Mouse (Mus musculus) frontal cortex, adult (tissue): Measurements from ENCODE around the gene Slc25a26.

Source experiments
- ATAC-seq: cut with Nextera tagmentation; 2 replicates; pipeline ENCODE4 v1.9.2; 2017; ENCODE audit warnings: mild to moderate bottlenecking, moderate library complexity, mixed read lengths; ENCODE audit not compliant: low TSS enrichment

Slc25a26 gene

GRCm38 (mm10) chr6:94640297-94640696 lies 140.2 kb downstream of the Slc25a26 start:
- ATAC-seq, result no peak

- ATAC-seq, result no peak
Observed at GRCm38 (mm10) chr6:94642048-94642447, 141.9 kb downstream of the Slc25a26 start.

DNA sequence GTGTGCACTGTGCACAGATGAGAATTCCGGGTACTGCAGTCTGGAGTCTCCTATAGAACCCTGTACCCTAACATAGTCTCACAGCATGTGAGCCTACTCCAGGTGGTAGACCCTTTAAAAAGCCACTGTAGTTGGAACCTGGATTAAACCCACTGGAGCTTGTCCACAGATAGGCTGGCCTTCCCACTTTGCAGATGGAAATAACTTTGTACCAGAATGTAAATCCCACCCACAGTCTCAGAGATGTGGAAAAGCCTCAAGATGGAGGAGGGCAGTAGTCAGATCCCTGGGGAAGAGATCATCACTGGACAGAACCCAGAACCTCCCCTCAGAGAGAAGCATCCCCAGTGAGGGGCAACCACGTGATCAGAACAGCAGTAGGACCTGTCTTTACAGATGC lies 143.9 kb downstream of the Slc25a26 start:
- ATAC-seq, result peak; percentile 48

- ATAC-seq, result peak; percentile 71
Observed at GRCm38 (mm10) chr6:94644641-94645040, 144.5 kb downstream of the Slc25a26 start.

DNA sequence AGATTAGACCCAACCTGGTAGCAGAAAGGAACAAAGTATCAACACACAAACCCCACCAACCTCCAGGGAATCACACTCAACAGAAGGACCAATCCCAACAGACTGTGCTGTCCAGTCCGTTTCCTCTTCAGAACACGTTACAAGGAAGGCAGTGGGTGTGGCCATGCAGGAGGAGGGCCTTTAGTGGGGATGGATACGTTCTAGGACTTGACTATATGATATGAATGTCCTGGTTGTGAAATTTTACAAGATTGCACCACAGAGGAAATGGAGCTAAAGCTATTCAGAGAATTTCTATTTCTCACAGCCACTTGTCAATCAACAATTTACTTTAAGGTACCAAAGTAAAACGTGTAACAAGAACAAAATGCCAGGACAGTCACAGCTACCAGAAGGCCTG lies 145.6 kb downstream of the Slc25a26 start:
- no peak for ATAC-seq

GRCm38 (mm10) chr6:94646274-94646863 lies 146.2 kb downstream of the Slc25a26 start:
- ATAC-seq, result 0 out of 2 replicates have a peak, but pooled peaks have one; percentile 15

DNA sequence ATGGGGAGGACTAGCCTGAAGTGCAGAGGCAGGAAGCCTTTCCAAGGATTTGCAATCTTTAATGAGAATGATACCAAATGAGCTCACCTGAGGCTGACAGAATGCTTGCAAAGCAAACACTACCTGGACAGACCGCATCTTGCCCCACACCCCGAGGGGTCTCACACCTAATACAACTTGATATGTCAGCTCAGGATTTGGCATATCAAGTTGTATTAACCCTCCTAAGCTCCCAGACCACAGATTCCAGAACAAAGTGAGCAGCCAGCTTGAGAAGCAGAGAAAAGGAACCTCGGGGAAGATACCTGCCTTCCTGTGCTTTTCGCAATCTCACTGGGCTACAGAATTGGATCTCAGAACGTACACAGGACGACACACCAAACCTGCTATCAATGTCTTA lies 146.8 kb downstream of the Slc25a26 start:
- no peak for ATAC-seq

DNA sequence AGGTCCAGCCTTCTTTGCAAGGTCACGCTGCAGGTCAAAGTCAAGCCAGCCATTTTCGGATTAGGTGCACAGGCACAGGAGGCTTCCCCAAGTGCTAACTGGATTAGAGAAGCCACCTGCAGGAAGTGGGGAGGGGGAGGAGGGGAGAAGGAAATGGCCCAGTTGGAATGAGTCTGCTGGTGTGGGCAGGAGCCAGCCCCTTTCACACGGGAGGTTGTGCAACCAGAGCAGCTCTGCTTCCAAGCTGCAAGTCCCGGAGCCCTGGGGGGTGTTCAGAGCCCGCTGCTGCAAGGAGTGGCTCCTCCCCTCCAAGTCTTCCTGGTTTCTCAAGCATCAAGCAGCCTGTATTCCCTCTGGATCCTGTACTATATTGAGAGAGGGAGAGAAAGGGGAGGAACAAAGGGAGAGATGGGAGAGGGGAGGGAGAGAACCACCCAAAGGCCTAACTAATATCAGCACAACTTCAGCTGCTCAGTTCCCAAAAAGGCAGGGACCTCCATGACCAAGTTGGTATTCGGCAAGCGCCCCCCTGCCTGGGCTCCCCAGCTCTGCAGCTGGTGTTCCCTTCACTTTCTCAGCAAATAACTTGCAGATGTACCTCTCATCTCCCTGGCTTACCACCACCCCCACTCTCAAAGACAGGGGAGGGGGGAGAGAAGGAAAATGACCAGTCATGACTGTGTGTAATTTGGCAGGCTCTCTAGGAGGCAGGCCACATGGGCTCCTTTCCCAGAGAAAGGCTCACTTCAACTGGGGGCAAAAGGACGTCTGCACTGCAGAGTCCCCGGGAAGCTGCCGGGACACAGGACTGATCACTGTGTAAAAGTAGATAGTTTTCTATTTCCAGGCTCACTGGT lies 147.7 kb downstream of the Slc25a26 start:
- ATAC-seq, result peak; percentile 45

GRCm38 (mm10) chr6:94648496-94648895 lies 148.4 kb downstream of the Slc25a26 start:
- ATAC-seq, result no peak

GRCm38 (mm10) chr6:94649637-94650036 lies 149.5 kb downstream of the Slc25a26 start:
- ATAC-seq, result no peak

DNA sequence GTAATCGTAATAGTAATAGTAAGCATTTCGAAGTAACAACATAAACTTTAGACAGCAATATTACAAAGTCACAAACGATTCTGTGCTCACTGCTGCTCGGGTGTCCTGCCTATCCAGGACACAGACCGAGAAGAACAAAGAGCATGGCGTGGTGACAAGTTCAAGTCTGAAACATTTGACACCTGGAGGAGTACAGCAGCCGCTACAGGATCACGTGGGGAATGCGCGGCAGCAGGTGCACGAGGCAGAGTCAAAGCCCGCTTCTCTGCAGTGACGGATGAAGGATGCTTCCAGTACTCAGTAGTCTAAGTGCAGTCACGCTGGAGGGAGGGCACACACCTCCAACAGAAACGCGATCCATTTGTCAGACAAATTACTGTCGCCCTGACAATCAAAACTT lies 151.4 kb downstream of the Slc25a26 start:
- ATAC-seq, result no peak

DNA sequence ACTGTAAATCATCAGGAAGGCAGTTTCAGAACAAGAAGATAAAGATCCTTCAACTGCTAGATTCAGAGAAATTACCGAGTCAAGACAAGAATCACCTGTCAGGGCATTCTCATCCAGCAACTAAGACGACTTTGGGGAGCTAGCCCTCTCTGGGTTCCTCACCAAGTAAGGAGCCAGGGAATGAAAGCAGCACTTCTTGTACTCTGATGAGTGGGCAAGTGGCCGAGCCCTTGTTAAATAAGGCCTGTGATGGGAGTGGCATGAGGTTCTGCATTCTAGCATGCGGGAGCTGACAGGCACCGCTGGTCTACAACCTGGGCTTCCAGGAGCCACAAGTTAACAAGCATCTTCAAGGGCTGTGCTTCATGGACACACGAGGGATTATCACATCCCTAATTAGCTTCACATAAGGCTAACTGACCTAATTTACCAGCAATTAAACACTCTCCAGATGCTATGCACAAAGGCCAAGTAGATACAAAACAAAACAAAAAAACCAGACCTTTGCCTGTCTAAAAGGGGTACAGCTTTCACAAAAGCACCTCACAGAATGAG lies 152.6 kb downstream of the Slc25a26 start:
- ATAC-seq, result no peak

GRCm38 (mm10) chr6:94653388-94654316 lies 153.5 kb downstream of the Slc25a26 start:
- no peak for ATAC-seq
